Mouse (Mus musculus): Measurements from ENCODE around the gene Padi6.

Padi6 gene

GRCm38 (mm10) chr4:140742543-140742942 lies at the start of gene Padi6:
Padi6 (minus strand) TSS chr4:140742643.
- no peak for DNase-seq (ENCODE audit: low read depth, low spot score)

GRCm38 (mm10) chr4:140791071-140791470 lies 48.6 kb upstream of the Padi6 start:
- DNase-seq (ENCODE audit: low read depth, low spot score), result no peak

- no peak for DNase-seq (ENCODE audit: low read depth, low spot score)
Observed at GRCm38 (mm10) chr4:140789983-140790382, 47.5 kb upstream of the Padi6 start.

- peak; percentile 50 for DNase-seq (ENCODE audit: low read depth, low spot score)
Observed at GRCm38 (mm10) chr4:140788983-140789382, 46.5 kb upstream of the Padi6 start.

GRCm38 (mm10) chr4:140788264-140788663 lies 45.8 kb upstream of the Padi6 start:
- DNase-seq (ENCODE audit: low read depth, low spot score), result no peak

GRCm38 (mm10) chr4:140787414-140787813 lies 45.0 kb upstream of the Padi6 start:
- no peak for DNase-seq (ENCODE audit: low read depth, low spot score)

GRCm38 (mm10) chr4:140785217-140785616 lies 42.8 kb upstream of the Padi6 start:
- DNase-seq (ENCODE audit: low read depth, low spot score), result no peak

- DNase-seq (ENCODE audit: low read depth, low spot score), result no peak
Observed at GRCm38 (mm10) chr4:140784292-140784945, 42.0 kb upstream of the Padi6 start.

- DNase-seq (ENCODE audit: low read depth, low spot score), result no peak
Observed at GRCm38 (mm10) chr4:140782821-140783220, 40.4 kb upstream of the Padi6 start.

GRCm38 (mm10) chr4:140780507-140780906 lies 38.1 kb upstream of the Padi6 start:
- DNase-seq (ENCODE audit: low read depth, low spot score), result no peak

- DNase-seq (ENCODE audit: low read depth, low spot score), result no peak
Observed at GRCm38 (mm10) chr4:140779803-140780397, 37.5 kb upstream of the Padi6 start.

- DNase-seq (ENCODE audit: low read depth, low spot score), result no peak
Observed at GRCm38 (mm10) chr4:140776623-140777022, 34.2 kb upstream of the Padi6 start.

GRCm38 (mm10) chr4:140775876-140776275 lies 33.4 kb upstream of the Padi6 start:
- no peak for DNase-seq (ENCODE audit: low read depth, low spot score)

- DNase-seq (ENCODE audit: low read depth, low spot score), result no peak
Observed at GRCm38 (mm10) chr4:140774893-140775292, 32.5 kb upstream of the Padi6 start.

GRCm38 (mm10) chr4:140774025-140774800 lies 31.8 kb upstream of the Padi6 start, which contains the start of gene Padi4:
Padi4 (minus strand) TSS chr4:140774236.
- no peak for DNase-seq (ENCODE audit: low read depth, low spot score)

- no peak for DNase-seq (ENCODE audit: low read depth, low spot score)
Observed at GRCm38 (mm10) chr4:140771091-140771490, 28.6 kb upstream of the Padi6 start.

GRCm38 (mm10) chr4:140770433-140770832 lies 28.0 kb upstream of the Padi6 start:
- no peak for DNase-seq (ENCODE audit: low read depth, low spot score)

- no peak for DNase-seq (ENCODE audit: low read depth, low spot score)
Observed at GRCm38 (mm10) chr4:140768973-140769372, 26.5 kb upstream of the Padi6 start.

- no peak for DNase-seq (ENCODE audit: low read depth, low spot score)
Observed at GRCm38 (mm10) chr4:140765936-140766335, 23.5 kb upstream of the Padi6 start.

GRCm38 (mm10) chr4:140763158-140763557 lies 20.7 kb upstream of the Padi6 start:
- no peak for DNase-seq (ENCODE audit: low read depth, low spot score)

- no peak for DNase-seq (ENCODE audit: low read depth, low spot score)
Observed at GRCm38 (mm10) chr4:140761601-140762000, 19.2 kb upstream of the Padi6 start.

- DNase-seq (ENCODE audit: low read depth, low spot score), result no peak
Observed at GRCm38 (mm10) chr4:140755811-140756210, 13.4 kb upstream of the Padi6 start.

GRCm38 (mm10) chr4:140753366-140753765 lies 10.9 kb upstream of the Padi6 start:
- no peak for DNase-seq (ENCODE audit: low read depth, low spot score)

All from retina, adult 2 months (tissue).